Mouse (Mus musculus): ENCODE measurements at regions not wholly inside any gene's neighbourhood (a gene's known extent, or its start where the extent isn't known, plus 50 kb on each side); places are given as distances from the start of the nearest gene placed in this dataset.

GRCm38 (mm10) chr16:24083966-24084365 is 95.3 kb upstream of the Bcl6 start:
- no peak for DNase-seq

GRCm38 (mm10) chr16:24080471-24080870 is 91.8 kb upstream of the Bcl6 start:
- no peak for DNase-seq

GRCm38 (mm10) chr16:24078622-24079021 is 90.0 kb upstream of the Bcl6 start:
- DNase-seq, result no peak

GRCm38 (mm10) chr16:24077428-24077827 is 88.8 kb upstream of the Bcl6 start:
- no peak for DNase-seq

GRCm38 (mm10) chr16:24076799-24077136 is 88.1 kb upstream of the Bcl6 start:
- DNase-seq, result no peak

- no peak for DNase-seq
Observed at GRCm38 (mm10) chr16:24076109-24076798, 87.6 kb upstream of the Bcl6 start.

GRCm38 (mm10) chr16:24073613-24074244 is 85.1 kb upstream of the Bcl6 start:
- DNase-seq, result no peak

- DNase-seq, result no peak
Observed at GRCm38 (mm10) chr16:24073065-24073464, 84.4 kb upstream of the Bcl6 start.

GRCm38 (mm10) chr16:24069411-24069810 is 80.8 kb upstream of the Bcl6 start:
- no peak for DNase-seq

GRCm38 (mm10) chr16:24068250-24068813 is 79.7 kb upstream of the Bcl6 start:
- DNase-seq, result no peak

- DNase-seq, result no peak
Observed at GRCm38 (mm10) chr16:24062314-24062713, 73.7 kb upstream of the Bcl6 start.

- no peak for DNase-seq
Observed at GRCm38 (mm10) chr16:24061496-24061895, 72.8 kb upstream of the Bcl6 start.

GRCm38 (mm10) chr16:24059090-24059600 is 70.5 kb upstream of the Bcl6 start:
- no peak for DNase-seq

GRCm38 (mm10) chr16:24056885-24057531 is 68.4 kb upstream of the Bcl6 start:
- DNase-seq, result peak; percentile 48

GRCm38 (mm10) chr16:24056123-24056884 is 67.7 kb upstream of the Bcl6 start:
- no peak for DNase-seq

GRCm38 (mm10) chr16:24054293-24054692 is 65.6 kb upstream of the Bcl6 start:
- DNase-seq, result no peak

- no peak for DNase-seq
Observed at GRCm38 (mm10) chr16:24053403-24053802, 64.8 kb upstream of the Bcl6 start.

- DNase-seq, result no peak
Observed at GRCm38 (mm10) chr16:24050856-24051640, 62.4 kb upstream of the Bcl6 start.

- DNase-seq, result no peak
Observed at GRCm38 (mm10) chr16:24043779-24044178, 55.1 kb upstream of the Bcl6 start.

- no peak for DNase-seq
Observed at GRCm38 (mm10) chr16:24042977-24043376, 54.3 kb upstream of the Bcl6 start.

GRCm38 (mm10) chr16:24042216-24042615 is 53.6 kb upstream of the Bcl6 start:
- DNase-seq, result no peak

GRCm38 (mm10) chr16:24041403-24041802 is 52.8 kb upstream of the Bcl6 start:
- no peak for DNase-seq

Data from lung, postnatal 14 days (tissue).